Mouse (Mus musculus) embryonic fibroblast, embryonic 13.5 days (primary cell): Measurements from ENCODE around the gene Wdr5.

Experiments
- CTCF ChIP-seq: IDR thresholded peaks from 2 replicates; pipeline ENCODE4 v1.5.1; 2011; ENCODE audit warnings: mild to moderate bottlenecking, control low read depth, low read length, moderate library complexity, borderline replicate concordance; ENCODE audit not compliant: insufficient read depth
- POLR2A ChIP-seq: IDR thresholded peaks from 2 replicates; pipeline ENCODE4 v1.6.1; 2011; ENCODE audit warnings: low read depth, mild to moderate bottlenecking, control low read depth, low read length, moderate library complexity

GRCm38 (mm10) chr2:27505539-27505938, 9.4 kb upstream of the Wdr5 start:
- TF ChIP-seq POLR2A (no peak), CTCF (peak; percentile 25; the same call in 1 of the 2 replicates)
